Mouse (Mus musculus) hindbrain, postnatal 0 days (tissue): ENCODE results near the gene Ugt1a10. TPM values are rescaled to one million over a fixed set of nuclear protein-coding genes. Genes with fewer than 3 reads are reported as not detected.
"Not testable (repeated sequence)": the region's sequence is repeated elsewhere in the genome, so short reads cannot be mapped to it uniquely, and the experiment has no call there.

Experiments used
- ATAC-seq: fragments of 200-750 bp; cut with Nextera tagmentation; 2 replicates; pipeline ENCODE4 v1.8.0; 2017; ENCODE audit warnings: mild to moderate bottlenecking, moderate TSS enrichment, moderate library complexity
- DNase-seq: peaks from one replicate; pipeline ENCODE4 v3.0.0-alpha.2; 2015; ENCODE audit warnings: low spot score
- H3K27ac ChIP-seq: fragments of 300-500 bp; sonication (generic); 2 replicates; pipeline ENCODE4 v1.5.1; 2014; ENCODE audit warnings: mild to moderate bottlenecking
- H3K27me3 ChIP-seq: fragments of 300-500 bp; sonication (generic); 2 replicates; pipeline ENCODE4 v1.6.1; 2014; ENCODE audit warnings: low read length, mixed read lengths; ENCODE audit not compliant: insufficient read depth
- H3K36me3 ChIP-seq: fragments of 300-500 bp; sonication (generic); 2 replicates; pipeline ENCODE4 v1.6.1; 2014; ENCODE audit warnings: low read length, mixed read lengths; ENCODE audit not compliant: insufficient read depth
- H3K4me1 ChIP-seq: fragments of 300-500 bp; sonication (generic); 2 replicates; pipeline ENCODE4 v1.6.1; 2014; ENCODE audit warnings: antibody characterized with exemption, low read length, mixed read lengths; ENCODE audit not compliant: insufficient read depth
- H3K4me2 ChIP-seq: fragments of 300-500 bp; sonication (generic); 2 replicates; pipeline ENCODE4 v1.6.1; 2014; ENCODE audit warnings: low read depth, mild to moderate bottlenecking, low read length, moderate library complexity, mixed read lengths
- H3K4me3 ChIP-seq: fragments of 300-500 bp; sonication (generic); 2 replicates; pipeline ENCODE4 v1.5.1; 2014; ENCODE audit warnings: low read length
- H3K9ac ChIP-seq: fragments of 300-500 bp; sonication (generic); replicated peaks from 2 replicates; pipeline ENCODE4 v1.6.1; 2014; ENCODE audit warnings: mild to moderate bottlenecking, low read length, moderate library complexity, mixed read lengths
- H3K9me3 ChIP-seq: fragments of 300-500 bp; sonication (generic); 2 replicates; pipeline ENCODE4 v1.6.1; 2016; ENCODE audit warnings: low read length, mixed read lengths
- CTCF ChIP-seq: IDR thresholded peaks from 2 replicates; pipeline ENCODE4 v1.5.1; 2016; ENCODE audit warnings: antibody characterized with exemption, control low read depth, low read depth
- WGBS: fragments of 180-500 bp; shearing (Covaris S2); extraction: QIAGEN DNeasy Blood & Tissue Kit; methylation state at CpG from one replicate; pipeline ENCODE4 v1.1.7; 2014; 5-methylcytosine and 5-hydroxymethylcytosine counted together
- polyA plus RNA-seq: library from polyadenylated mRNA; unstranded; fragments of >200 nt; fragmentation: Nextera tagmentation; extraction: Ambion mirVana; gene quantifications from 2 replicates; pipeline ENCODE4 v1.2.1, GENCODE M21; 2015
- total RNA-seq: library from RNA; depleted of rRNA; stranded (reverse); fragments of >200 nt; gene quantifications from 2 replicates; pipeline ENCODE4 v1.2.3, GENCODE M21; 2014

Ugt1a10 gene
- total and polyA plus RNA-seq, 2 experiments from 2014 or later: not detected

- Histone ChIP-seq H3K36me3 (no peaks in the 10 kb centered on the region), H3K9me3 (no peaks in the 10 kb centered on the region), H3K9ac (no peak within 1 kb of the TSS), H3K4me1 (no peaks in the 10 kb centered on the region), H3K27me3 (no peaks in the 10 kb centered on the region), H3K4me3 (no peak within 1 kb of the TSS), H3K4me2 (no peak within 1 kb of the TSS), H3K27ac (no peak within 1 kb of the TSS)
- 79% methylated on average over 5 of the region's 5 CpGs for WGBS
- TF ChIP-seq CTCF: no peak
- ATAC-seq (no peak), DNase-seq (no peak)
These were observed 110.5 kb downstream of the Ugt1a10 start, which contains the start of gene Ugt1a5 for GRCm38 (mm10) chr1:88165711-88166110. Gene Ugt1a5, plus strand, starts transcription at chr1:88166012.

- not testable (repeated sequence) for ATAC-seq, H3K4me3 ChIP-seq, H3K9ac ChIP-seq, H3K36me3 ChIP-seq, H3K27me3 ChIP-seq, DNase-seq, H3K9me3 ChIP-seq, H3K4me2 ChIP-seq, H3K27ac ChIP-seq, H3K4me1 ChIP-seq
- 93% methylated on average over 5 of the region's 7 CpGs for WGBS
These were observed 117.0 kb downstream of the Ugt1a10 start for GRCm38 (mm10) chr1:88172190-88172589.

- H3K4me2 ChIP-seq: no peak overlapping the region
- H3K36me3 ChIP-seq: no peaks in the 10 kb centered on the region
- H3K27me3 ChIP-seq: no peaks in the 10 kb centered on the region
- no peak overlapping the region for H3K27ac ChIP-seq
- H3K4me3 ChIP-seq: no peak overlapping the region
- 96% methylated on average over 1 of the region's 1 CpGs for WGBS
- no peak for ATAC-seq
- peaks cover 6% of the 10 kb centered on the region; the same call in 1 of the 2 replicates for H3K9me3 ChIP-seq
- no peak for TF ChIP-seq CTCF
- DNase-seq: no peak
- H3K4me1 ChIP-seq: no peaks in the 10 kb centered on the region
- no peak overlapping the region for H3K9ac ChIP-seq
These were observed 124.5 kb downstream of the Ugt1a10 start for GRCm38 (mm10) chr1:88179657-88180056.

GRCm38 (mm10) chr1:88186325-88186935, 131.2 kb downstream of the Ugt1a10 start:
- Histone ChIP-seq H3K4me2 (no peak overlapping the region), H3K36me3 (no peaks in the 10 kb centered on the region), H3K27me3 (no peaks in the 10 kb centered on the region), H3K27ac (no peak overlapping the region), H3K4me1 (no peaks in the 10 kb centered on the region), H3K9me3 (no peaks in the 10 kb centered on the region), H3K4me3 (no peak overlapping the region), H3K9ac (no peak overlapping the region)
- no peak for TF ChIP-seq CTCF
- DNase-seq (no peak), ATAC-seq (no peak)
- WGBS: 88% methylated on average over 5 of the region's 5 CpGs

GRCm38 (mm10) chr1:88192136-88192535, 136.9 kb downstream of the Ugt1a10 start:
- no peak for TF ChIP-seq CTCF
- H3K27me3 ChIP-seq: no peaks in the 10 kb centered on the region
- H3K9me3 ChIP-seq: no peaks in the 10 kb centered on the region
- no peak overlapping the region for H3K9ac ChIP-seq
- no peak overlapping the region for H3K4me3 ChIP-seq
- no peaks in the 10 kb centered on the region for H3K36me3 ChIP-seq
- H3K4me2 ChIP-seq: no peak overlapping the region
- DNase-seq (no peak), ATAC-seq (no peak)
- WGBS: 62% methylated on average over 3 of the region's 3 CpGs
- no peaks in the 10 kb centered on the region for H3K4me1 ChIP-seq
- H3K27ac ChIP-seq: no peak overlapping the region

GRCm38 (mm10) chr1:88195687-88196086, 140.5 kb downstream of the Ugt1a10 start:
- Histone ChIP-seq H3K27me3 (no peaks in the 10 kb centered on the region), H3K4me2 (no peak overlapping the region), H3K9me3 (no peaks in the 10 kb centered on the region), H3K27ac (no peak overlapping the region), H3K9ac (no peak overlapping the region), H3K4me1 (no peaks in the 10 kb centered on the region), H3K36me3 (no peaks in the 10 kb centered on the region), H3K4me3 (no peak overlapping the region)
- DNase-seq (no peak), ATAC-seq (no peak)
- WGBS: 86% methylated on average over 1 of the region's 1 CpGs
- no peak for TF ChIP-seq CTCF

- no peaks in the 10 kb centered on the region for H3K36me3 ChIP-seq
- no peak overlapping the region for H3K27ac ChIP-seq
- H3K4me3 ChIP-seq: no peak overlapping the region
- WGBS: 72% methylated on average over 3 of the region's 3 CpGs
- no peaks in the 10 kb centered on the region for H3K27me3 ChIP-seq
- no peak overlapping the region for H3K9ac ChIP-seq
- H3K4me2 ChIP-seq: no peak overlapping the region
- no peak for DNase-seq
- no peak for TF ChIP-seq CTCF
- no peaks in the 10 kb centered on the region for H3K4me1 ChIP-seq
- no peak for ATAC-seq
- no peaks in the 10 kb centered on the region for H3K9me3 ChIP-seq
These were observed 142.3 kb downstream of the Ugt1a10 start for GRCm38 (mm10) chr1:88197443-88197842.
